Mouse (Mus musculus): Measurements from ENCODE around the gene Tmed8.

Tmed8 gene

GRCm38 (mm10) chr12:87199973-87200586 is at the start of gene Tmed8:
TSS of gene Tmed8 (minus strand) at chr12:87200454.
- DNase-seq (ENCODE audit: low read depth, low spot score): peak; percentile 89

DNA sequence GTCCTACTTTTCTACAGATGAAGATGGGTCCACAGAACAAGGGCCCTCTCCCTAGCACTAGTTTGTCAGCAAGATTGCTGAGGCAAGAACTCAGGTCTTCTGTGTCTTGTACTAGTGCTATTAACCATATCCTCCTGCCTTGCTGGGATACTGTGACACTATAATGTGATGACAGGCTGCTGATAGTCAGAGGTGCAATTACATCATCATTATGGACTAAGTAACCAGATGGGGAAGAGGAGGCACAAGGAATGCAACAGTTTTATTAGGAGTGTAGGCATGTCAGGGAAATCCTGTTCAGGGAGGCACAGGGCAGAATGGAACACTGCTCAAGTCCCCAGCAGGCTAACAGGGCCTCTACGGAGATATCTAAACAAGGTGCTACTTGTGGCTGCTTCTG is 38.4 kb upstream of the Tmed8 start, which contains the start of gene Noxred1:
Gene Noxred1, minus strand, starts transcription at position 101 of the 400 bp plus-strand sequence.
- no peak for DNase-seq (ENCODE audit: low read depth, low spot score)

DNA sequence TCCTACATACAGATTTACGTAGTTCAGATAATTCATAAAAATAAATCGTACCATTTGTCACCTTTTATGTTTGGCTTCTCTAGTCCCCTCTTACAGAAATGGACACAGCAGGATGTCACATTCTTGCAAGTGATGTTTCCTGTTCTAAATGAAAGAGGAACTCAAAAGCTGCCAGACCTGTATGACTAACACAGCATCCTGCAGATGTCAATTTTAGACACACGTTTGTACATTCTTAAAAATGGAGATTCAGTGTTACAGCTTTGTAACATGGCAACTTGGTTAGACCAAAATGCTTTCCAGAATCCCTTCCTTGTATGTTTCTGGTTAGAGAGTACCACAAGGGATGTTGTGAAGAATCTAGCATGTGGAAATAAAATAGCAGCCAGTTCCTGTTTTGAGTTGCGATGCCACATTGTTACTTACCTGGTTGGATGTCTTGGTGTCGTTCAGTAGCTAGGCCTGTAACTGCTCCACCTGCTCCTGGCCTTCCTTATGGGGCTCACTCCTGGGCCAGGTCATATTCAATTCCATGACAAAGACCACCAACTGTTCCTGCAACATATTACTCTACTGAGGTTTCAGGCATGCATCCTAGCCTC is 36.7 kb upstream of the Tmed8 start:
- no peak for DNase-seq (ENCODE audit: low read depth, low spot score)

DNA sequence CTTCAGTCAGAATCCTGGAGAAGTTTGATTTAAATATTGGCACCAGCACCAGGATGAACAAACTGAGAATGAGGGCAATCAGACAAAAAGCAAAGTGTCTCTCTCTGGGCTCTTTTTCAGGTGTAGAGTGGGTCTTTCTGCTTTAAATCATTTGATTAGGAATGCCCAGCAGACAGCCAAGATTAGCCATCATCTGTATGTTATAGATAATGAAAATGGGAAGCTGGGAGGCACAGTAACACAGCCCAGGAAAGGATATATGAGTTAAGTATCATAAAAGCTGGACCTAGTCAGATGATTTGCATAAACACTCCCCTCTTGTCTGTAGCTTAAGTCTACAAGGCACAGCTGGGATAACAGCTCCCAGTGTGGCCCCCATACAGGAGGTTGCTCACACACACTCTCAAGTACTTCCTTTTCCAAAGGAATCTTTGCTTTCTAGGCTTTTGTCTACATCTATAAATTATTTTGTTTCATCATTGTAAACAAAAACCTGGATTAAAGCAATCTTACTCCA is 30.2 kb upstream of the Tmed8 start:
- no peak for DNase-seq (ENCODE audit: low read depth, low spot score)

DNA sequence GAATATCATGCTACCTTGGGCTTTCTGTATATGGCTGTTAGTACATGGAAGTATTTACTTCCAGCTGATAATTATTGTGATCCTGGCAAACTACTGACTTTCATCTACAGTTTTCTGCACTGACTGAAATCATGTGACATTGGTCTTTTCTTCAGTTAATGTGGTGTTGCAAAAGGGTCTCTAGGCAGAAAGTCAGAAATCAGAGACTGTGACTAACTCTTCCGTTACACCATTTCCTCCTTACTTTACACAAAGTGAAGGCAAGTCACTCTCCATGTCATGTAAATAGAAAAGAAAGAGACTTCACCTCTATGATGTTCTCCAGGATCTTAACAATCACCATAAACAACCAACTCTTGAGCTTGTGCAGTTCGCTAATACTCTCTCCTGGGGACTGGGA is 29.4 kb upstream of the Tmed8 start:
- no peak for DNase-seq (ENCODE audit: low read depth, low spot score)

GRCm38 (mm10) chr12:87226801-87227200 is 26.5 kb upstream of the Tmed8 start:
- peak; percentile 89 for DNase-seq (ENCODE audit: low read depth, low spot score)

DNA sequence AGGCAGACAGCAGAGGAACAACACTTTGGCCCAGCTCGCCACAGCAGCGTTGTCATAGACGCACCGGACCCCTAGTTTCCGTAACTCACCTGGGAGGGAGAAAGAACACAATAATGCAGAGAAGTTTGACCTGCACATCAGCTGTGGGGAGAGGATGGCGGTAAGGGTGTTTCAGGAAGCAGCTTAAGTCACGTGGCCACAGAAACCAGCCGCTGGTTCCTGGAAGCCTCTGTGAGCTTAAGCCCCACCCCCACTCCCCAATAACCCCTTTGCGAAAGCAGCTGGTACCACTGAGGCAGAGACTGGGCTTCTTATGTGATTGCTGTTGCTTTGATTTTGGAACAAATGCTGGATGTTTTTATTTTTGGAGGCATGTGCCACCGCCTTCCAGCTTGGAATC is 24.7 kb upstream of the Tmed8 start:
- DNase-seq (ENCODE audit: low read depth, low spot score): peak; percentile 74

DNA sequence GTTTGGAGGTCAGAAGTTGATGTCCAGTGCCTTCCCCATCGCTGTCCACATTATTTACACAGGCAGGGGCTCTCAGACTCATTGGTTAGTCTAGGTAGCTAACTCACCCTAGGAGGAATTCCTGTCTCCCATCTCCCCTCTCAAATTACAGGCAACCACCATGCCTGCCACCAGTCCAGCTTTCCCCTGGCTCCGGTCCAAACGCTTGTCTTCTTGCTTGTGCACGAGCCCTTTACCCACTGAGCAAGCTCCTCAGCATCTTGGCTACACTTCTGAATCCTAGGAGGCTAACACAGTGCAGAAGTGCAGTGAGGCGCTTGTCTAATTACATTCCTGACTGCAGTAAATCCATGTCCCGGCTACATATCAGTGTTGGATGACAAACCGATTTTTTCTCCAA is 19.1 kb upstream of the Tmed8 start:
- no peak for DNase-seq (ENCODE audit: low read depth, low spot score)

DNA sequence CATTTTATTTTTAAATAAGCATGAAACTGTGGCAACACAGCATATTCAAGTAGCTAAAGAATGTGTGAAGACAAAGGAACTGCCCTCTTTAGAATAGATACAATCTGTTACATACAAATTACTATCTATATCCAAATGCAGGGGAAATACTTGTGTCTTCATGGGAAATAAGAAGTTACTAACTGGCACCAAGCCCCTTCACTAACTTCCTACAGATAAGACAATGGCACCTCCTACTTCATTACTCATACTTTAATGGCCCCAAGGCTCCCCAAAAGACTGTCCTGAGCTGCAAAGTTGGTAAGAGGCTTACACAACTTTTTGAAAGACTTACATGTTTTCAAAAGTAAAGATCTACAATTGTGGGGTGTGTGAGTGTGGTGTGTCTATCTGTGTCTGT is 17.3 kb upstream of the Tmed8 start:
- no peak for DNase-seq (ENCODE audit: low read depth, low spot score)

GRCm38 (mm10) chr12:87216053-87216452 is 15.8 kb upstream of the Tmed8 start:
- DNase-seq (ENCODE audit: low read depth, low spot score): no peak

DNA sequence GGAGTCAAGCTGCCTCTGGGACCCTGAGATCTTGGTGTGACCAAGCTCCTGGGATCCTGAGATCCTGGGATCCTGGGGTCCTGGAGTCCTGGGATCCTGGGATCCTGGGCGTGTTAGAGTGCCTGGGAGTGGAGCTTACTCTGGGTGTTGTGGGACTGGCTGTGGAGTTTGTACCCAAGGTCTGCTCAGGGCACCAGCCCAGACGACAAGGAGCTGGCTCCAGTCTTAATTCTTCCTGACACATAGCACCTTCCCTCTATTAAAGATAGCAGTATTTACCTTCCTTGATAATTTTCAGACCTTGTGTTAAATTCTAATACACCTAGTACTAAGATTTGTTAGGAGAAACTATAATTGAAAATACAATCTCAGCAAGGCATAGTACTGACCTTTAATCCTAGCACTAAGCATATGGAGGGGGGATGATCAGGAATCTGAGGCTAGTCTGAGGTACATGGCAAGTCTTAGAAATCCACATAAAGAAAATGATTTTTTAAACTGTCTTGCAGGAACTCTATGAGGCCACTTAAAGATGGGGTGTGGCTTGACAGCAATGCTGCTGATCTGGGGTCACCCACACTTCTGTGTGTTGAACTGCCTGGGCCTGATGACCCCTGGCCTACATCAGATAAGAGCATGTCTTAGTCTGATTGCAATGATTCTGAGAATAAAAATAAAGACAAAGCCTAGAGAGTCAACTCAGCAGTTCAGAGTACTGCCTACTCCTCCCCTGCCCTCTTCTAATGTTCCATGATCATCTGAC is 12.8 kb upstream of the Tmed8 start:
- DNase-seq (ENCODE audit: low read depth, low spot score): no peak

GRCm38 (mm10) chr12:87205789-87206188 is 5.5 kb upstream of the Tmed8 start:
- peak; percentile 72 for DNase-seq (ENCODE audit: low read depth, low spot score)

GRCm38 (mm10) chr12:87201694-87202093 is 1.4 kb upstream of the Tmed8 start:
- DNase-seq (ENCODE audit: low read depth, low spot score): peak; percentile 21

GRCm38 (mm10) chr12:87199206-87199972 is 865 bp downstream of the Tmed8 start, which contains the start of gene Samd15:
TSS of gene Samd15 (plus strand) at chr12:87199723.
- peak; percentile 13 for DNase-seq (ENCODE audit: low read depth, low spot score)

DNA sequence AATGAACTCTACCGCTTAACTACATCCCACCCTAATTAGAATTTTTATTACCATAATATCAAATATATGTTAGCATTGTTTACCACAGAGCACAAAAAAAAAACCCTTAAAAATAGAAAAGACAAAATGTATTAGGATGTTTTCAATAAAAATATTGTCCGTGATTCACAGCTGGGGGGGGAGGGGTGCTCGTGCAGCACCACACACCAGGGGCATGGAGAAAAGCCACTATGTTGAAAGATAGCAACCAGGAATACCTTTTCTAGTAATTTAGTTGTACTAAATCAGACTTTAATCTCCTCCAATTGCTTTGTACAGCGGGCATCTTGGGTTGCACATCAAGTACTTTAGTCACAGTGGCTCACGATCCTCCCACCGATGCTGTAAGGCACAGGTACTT is 1.5 kb downstream of the Tmed8 start:
- no peak for DNase-seq (ENCODE audit: low read depth, low spot score)

DNA sequence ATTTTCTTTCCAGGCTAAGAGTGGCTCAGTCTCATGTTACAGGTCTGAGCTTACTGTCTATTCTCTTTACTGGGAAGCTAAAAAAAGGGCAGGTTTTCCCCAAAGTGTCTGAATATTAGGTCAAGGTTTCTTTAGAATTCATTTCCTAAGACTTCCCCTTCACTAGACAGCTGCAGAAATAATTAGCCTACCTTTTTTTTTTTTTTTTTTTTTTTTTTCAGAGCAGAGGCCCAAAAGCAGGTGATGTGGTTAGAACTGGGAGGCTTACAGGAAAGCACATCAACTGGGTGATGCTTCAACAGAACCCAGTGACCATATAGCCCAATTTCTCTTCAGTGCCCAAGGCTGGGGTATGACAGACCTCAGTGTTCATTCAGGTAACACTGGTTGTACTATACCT is 3.9 kb downstream of the Tmed8 start:
- DNase-seq (ENCODE audit: low read depth, low spot score): no peak

DNA sequence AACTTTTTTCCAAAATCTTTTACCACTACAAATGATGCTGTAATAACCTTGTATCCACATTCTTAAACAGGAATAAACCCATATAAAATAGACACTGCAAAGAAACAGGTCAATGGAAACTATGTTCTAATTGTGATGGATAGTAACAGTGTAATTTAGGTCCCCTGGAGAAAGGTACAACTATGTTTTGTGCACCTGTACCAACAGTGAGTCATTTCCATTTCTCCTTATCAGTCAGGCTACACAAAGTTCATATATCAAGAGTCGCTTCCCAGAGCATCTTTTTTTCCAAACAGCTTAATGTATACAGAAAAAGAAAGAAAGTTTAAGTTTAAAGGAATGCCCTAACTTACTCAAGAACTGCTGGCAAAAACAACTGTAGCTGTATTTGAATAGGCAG is 5.2 kb downstream of the Tmed8 start:
- no peak for DNase-seq (ENCODE audit: low read depth, low spot score)

DNA sequence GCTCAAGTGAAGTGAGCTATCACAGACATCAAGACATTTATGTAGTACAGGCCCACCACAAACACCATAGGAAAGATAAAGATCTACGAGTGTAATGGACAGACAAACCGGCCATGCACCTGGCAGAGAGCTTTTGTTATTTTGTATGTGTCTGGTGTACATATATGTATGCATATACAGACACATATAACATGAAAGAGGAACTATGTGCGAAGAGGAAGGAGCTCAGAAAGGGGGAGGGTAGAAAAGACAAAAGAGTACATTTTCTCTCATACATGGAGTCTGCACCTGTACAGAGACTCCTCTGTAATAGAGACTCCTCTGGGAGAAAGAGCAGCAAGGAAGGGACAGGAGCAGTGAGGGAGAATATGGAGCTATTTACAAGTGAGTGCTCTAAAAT is 7.2 kb downstream of the Tmed8 start:
- no peak for DNase-seq (ENCODE audit: low read depth, low spot score)

DNA sequence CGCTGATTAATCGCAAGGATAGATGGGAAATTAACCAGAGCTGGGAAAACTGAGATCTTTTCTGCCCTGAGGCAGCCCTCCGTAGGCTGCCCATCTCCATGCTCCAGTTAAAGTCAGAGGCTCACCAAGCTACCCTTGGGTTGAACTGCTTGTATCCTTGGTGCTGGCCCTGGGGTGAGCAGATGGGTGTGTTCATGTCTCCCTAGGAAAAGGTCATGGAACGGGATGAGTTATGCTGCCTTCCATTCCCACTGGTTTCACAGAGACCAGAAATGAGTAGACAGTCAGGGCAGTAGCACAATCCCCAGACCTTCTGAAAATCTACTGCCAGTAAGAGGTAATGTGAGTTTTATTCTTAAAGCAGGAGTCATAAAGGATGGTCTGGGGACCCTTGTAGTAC is 22.6 kb downstream of the Tmed8 start:
- no peak for DNase-seq (ENCODE audit: low read depth, low spot score)

GRCm38 (mm10) chr12:87175194-87175946 is 24.9 kb downstream of the Tmed8 start:
- DNase-seq (ENCODE audit: low read depth, low spot score): no peak

GRCm38 (mm10) chr12:87160815-87161214 is 39.4 kb downstream of the Tmed8 start:
- no peak for DNase-seq (ENCODE audit: low read depth, low spot score)
